Comparison of ENCODE assay signal across 8 mouse cellular contexts in genomic region chrX:107421304-107421703, GRCm38 (mm10).
"Had no signal": no experiment of that assay in that cellular context is flagged by ENCODE, and none has a peak within 500 bp of the region (broad histone marks: within the 10 kb centered on the region; RNA-seq: fewer than 3 reads in every experiment).

No protein-coding gene starts in this region.

- ATAC-seq: liver, postnatal 0 days; lung, postnatal 0 days; midbrain, embryonic 15.5 days had no signal

- DNase-seq: kidney, adult 2 months; kidney, postnatal 25 days; left cerebral cortex, postnatal 4 days; liver, postnatal 0 days; lung, embryonic 14.5 days; thymus, postnatal 36 days had no signal
